Mouse (Mus musculus) left cerebral cortex, postnatal 10 days (tissue): Measurements from ENCODE around the gene Dcun1d5. TPM values are rescaled to one million over a fixed set of nuclear protein-coding genes. Genes with fewer than 3 reads are reported as not detected.

Experiments used
- total RNA-seq, 2 experiments: library from RNA; stranded (reverse); gene quantifications; 2 replicates each; pipeline ENCODE4 v1.2.3; 2021

Dcun1d5 gene
- total RNA-seq, 2 experiments from 2014 or later = 77.4 to 87.2 TPM

Other genes starting within 250 kb of the Dcun1d5 start
- gene Dync2h1, start 74 bp upstream of the Dcun1d5 start, total RNA-seq = 10 to 100 TPM; 27.0 to 29.6 TPM
- gene Mmp13, start 88.0 kb downstream of the Dcun1d5 start, total RNA-seq = under 1 TPM; 0.28 to 0.43 TPM
- gene Mmp12, start 159.9 kb downstream of the Dcun1d5 start, total RNA-seq = not detected
- gene Mmp1b, start 203.5 kb downstream of the Dcun1d5 start, total RNA-seq = not detected